Mouse (Mus musculus) ES-E14 (cell line): ENCODE data around the gene Klhl41. TPM values are rescaled to one million over a fixed set of nuclear protein-coding genes. Genes with fewer than 3 reads are reported as not detected.

Experiments used
- DNase-seq: peaks from one replicate; pipeline ENCODE4 v3.0.0-alpha.2; 2013; ENCODE audit warnings: low read depth, low spot score
- H3K27ac ChIP-seq: 2 replicates; pipeline ENCODE4 v1.5.1; 2012; ENCODE audit warnings: low read depth, mild to moderate bottlenecking, low read length, moderate library complexity, mixed read lengths; ENCODE audit not compliant: poor library complexity, insufficient read depth, severe bottlenecking
- H3K36me3 ChIP-seq: 2 replicates; pipeline ENCODE4 v1.6.1; 2012; ENCODE audit warnings: mild to moderate bottlenecking, low read length, moderate library complexity, mixed read lengths; ENCODE audit not compliant: control insufficient read depth, poor library complexity, insufficient read depth, severe bottlenecking
- H3K4me1 ChIP-seq, 2 experiments: fragments of 150-350 bp in 1 of 2; sonication (generic) in 1 of 2; 2 replicates each; pipeline ENCODE4 v1.6.1; 2012; ENCODE audit warnings: low read length in 2 of 2, mild to moderate bottlenecking in 1 of 2, mixed read lengths in 1 of 2; ENCODE audit not compliant: control insufficient read depth in 2 of 2, insufficient read depth in 2 of 2, poor library complexity in 1 of 2
- H3K4me3 ChIP-seq, 2 experiments: fragments of 150-350 bp in 1 of 2; sonication (generic) in 1 of 2; 2 replicates each; pipeline ENCODE4 v1.5.1; 2012; ENCODE audit warnings: low read length in 2 of 2, low read depth in 1 of 2, mild to moderate bottlenecking in 1 of 2, mixed read lengths in 1 of 2; ENCODE audit not compliant: insufficient read depth in 1 of 2, poor library complexity in 1 of 2, severe bottlenecking in 1 of 2
- H3K9ac ChIP-seq: 2 replicates; pipeline ENCODE4 v1.6.1; 2012; ENCODE audit warnings: low read depth, mild to moderate bottlenecking, low read length, mixed read lengths; ENCODE audit not compliant: poor library complexity, insufficient read depth, severe bottlenecking
- H3K9me3 ChIP-seq: fragments of 150-350 bp; sonication (generic); 2 replicates; pipeline ENCODE4 v1.6.1; 2012; ENCODE audit warnings: low read depth, mild to moderate bottlenecking, low read length; ENCODE audit not compliant: control insufficient read depth, insufficient read depth
- CHD2 ChIP-seq: IDR thresholded peaks from 2 replicates; pipeline ENCODE4 v1.6.1; 2014; ENCODE audit warnings: mild to moderate bottlenecking, low read depth, low read length, inconsistent platforms
- HCFC1 ChIP-seq: IDR thresholded peaks from 2 replicates; pipeline ENCODE4 v1.6.1; 2012; ENCODE audit warnings: low read length, inconsistent platforms, borderline replicate concordance; ENCODE audit not compliant: insufficient read depth
- MAFK ChIP-seq: IDR thresholded peaks from 2 replicates; pipeline ENCODE4 v1.6.1; 2014; ENCODE audit warnings: mild to moderate bottlenecking, low read depth, low read length, inconsistent platforms; ENCODE audit not compliant: insufficient read depth
- ZC3H11A ChIP-seq: IDR thresholded peaks from 2 replicates; pipeline ENCODE4 v1.6.1; 2012; ENCODE audit warnings: low read depth, mild to moderate bottlenecking, inconsistent platforms, low read length, borderline replicate concordance
- ZNF384 ChIP-seq: IDR thresholded peaks from 2 replicates; pipeline ENCODE4 v1.6.1; 2012; ENCODE audit warnings: low read depth, low read length, inconsistent platforms
- in situ Hi-C, 2 experiments: fragments of 600-800 bp; cut with MboI; formaldehyde crosslinking; loops; one replicate each; pipeline ENCODE4 v1.15.1; 2025; ENCODE audit warnings: low sequenced_read_pairs in 2 of 2, inconsistent platforms in 1 of 2; ENCODE audit not compliant: unreplicated experiment in 2 of 2
- total RNA-seq: library from RNA; depleted of rRNA; stranded (reverse); fragments of 300-350 nt; gene quantifications from 2 replicates; pipeline ENCODE4 v1.2.3, GENCODE M21; 2012; rRNA removed

The Klhl41 gene
- total RNA-seq, 1 experiment, result 0.40 TPM

GRCm38 (mm10) chr2:69722650-69723518 is 53.0 kb downstream of the Klhl41 start:
- H3K36me3 ChIP-seq, result no peaks in the 10 kb centered on the region
- TF ChIP-seq ZNF384, result no peak
- peak; percentile 82 for TF ChIP-seq HCFC1
- no peak for TF ChIP-seq CHD2
- TF ChIP-seq ZC3H11A, result no peak
- TF ChIP-seq MAFK, result peak; percentile 84
- in situ Hi-C loops, result no loop called here
- peak; percentile 94 for DNase-seq
- H3K9me3 ChIP-seq, result no peaks in the 10 kb centered on the region
- peak overlapping the region; percentile 87 to 94 for H3K4me3 ChIP-seq
- peak overlapping the region; percentile 93 for H3K9ac ChIP-seq
- peak overlapping the region; percentile 77 for H3K27ac ChIP-seq
- peaks cover 0 to 4% of the 10 kb centered on the region in 2 experiments; a peak in 2 of 4 replicates for H3K4me1 ChIP-seq

DNA sequence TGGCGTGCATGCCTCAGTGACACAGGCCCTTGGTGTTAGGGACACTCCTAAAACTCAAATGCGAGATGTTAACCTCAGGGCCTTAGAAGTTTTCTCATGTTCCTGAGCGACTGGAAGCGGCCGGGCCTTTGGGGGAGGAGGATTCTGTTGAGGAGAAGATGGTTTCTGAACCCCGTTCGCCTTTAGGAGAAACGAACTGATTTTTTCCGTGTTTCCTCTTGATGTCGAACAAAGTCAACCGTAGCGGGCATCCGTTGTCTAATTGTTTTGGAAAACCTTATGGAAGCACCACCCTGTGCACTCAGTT is 53.6 kb downstream of the Klhl41 start:
- peak overlapping the region; percentile 93 for H3K9ac ChIP-seq
- H3K4me1 ChIP-seq, result peaks cover 0 to 4% of the 10 kb centered on the region in 2 experiments; a peak in 2 of 4 replicates
- TF ChIP-seq CHD2 (no peak), HCFC1 (no peak), MAFK (no peak), ZNF384 (no peak), ZC3H11A (no peak)
- in situ Hi-C loops, result no loop called here
- H3K9me3 ChIP-seq, result no peaks in the 10 kb centered on the region
- peak overlapping the region; percentile 87 to 94 for H3K4me3 ChIP-seq
- H3K27ac ChIP-seq, result no peak overlapping the region; the same call in 1 of the 2 replicates
- no peaks in the 10 kb centered on the region for H3K36me3 ChIP-seq
- DNase-seq, result no peak

Other genes with a start within 250 kb of the Klhl41 start
- 103 and 124 TPM in 2 replicates for gene Lrp2, start 84.1 kb upstream of the Klhl41 start, total RNA-seq
- 7.8 and 8.3 TPM in 2 replicates for gene Bbs5, start 22.9 kb upstream of the Klhl41 start, total RNA-seq
- gene Fastkd1, start 43.4 kb downstream of the Klhl41 start, total RNA-seq, result 13.7 and 17.8 TPM in 2 replicates
- gene Ppig, start 52.4 kb downstream of the Klhl41 start, total RNA-seq, result 24.7 and 32.2 TPM in 2 replicates
- 0.98 and 1.1 TPM in 2 replicates for gene Ccdc173, start 119.5 kb downstream of the Klhl41 start, total RNA-seq
- gene Phospho2, start 119.5 kb downstream of the Klhl41 start, total RNA-seq, result 8.0 and 9.6 TPM in 2 replicates
- gene Klhl23, start 151.8 kb downstream of the Klhl41 start, total RNA-seq, result 2.7 and 5.0 TPM in 2 replicates
- gene Ssb, start 191.4 kb downstream of the Klhl41 start, total RNA-seq, result 118 and 191 TPM in 2 replicates
- gene Mettl5, start 215.5 kb downstream of the Klhl41 start, total RNA-seq, result 31.6 and 43.0 TPM in 2 replicates
- 64.3 and 64.6 TPM in 2 replicates for gene Ubr3, start 227.1 kb downstream of the Klhl41 start, total RNA-seq